Mouse (Mus musculus) lung, postnatal 25 days (tissue): ENCODE results near the gene Prkag3.

ENCODE experiments used
- DNase-seq: peaks from one replicate; pipeline ENCODE4 v3.0.0; 2022; ENCODE audit warnings: low spot score

The Prkag3 gene

DNA sequence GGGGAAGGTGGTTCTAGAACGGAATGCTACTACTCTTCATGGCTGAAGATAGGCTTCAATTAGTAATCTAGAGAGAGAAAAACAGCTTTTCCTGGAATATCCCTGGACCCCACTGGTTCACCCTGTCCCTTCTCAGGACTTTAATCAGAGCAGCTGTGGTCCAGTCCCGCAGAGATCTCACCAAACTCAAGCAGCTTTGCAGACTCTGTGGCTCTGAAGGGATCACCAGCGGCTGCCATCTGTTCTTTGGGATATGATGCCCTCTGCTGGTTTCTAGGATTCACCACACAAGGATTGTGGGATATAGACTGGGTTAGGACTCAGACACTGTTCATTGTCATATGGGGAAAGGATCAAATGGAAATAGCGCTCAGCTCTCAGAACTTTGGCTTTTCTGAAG is 10.8 kb upstream of the Prkag3 start:
- DNase-seq = peak; percentile 61

DNA sequence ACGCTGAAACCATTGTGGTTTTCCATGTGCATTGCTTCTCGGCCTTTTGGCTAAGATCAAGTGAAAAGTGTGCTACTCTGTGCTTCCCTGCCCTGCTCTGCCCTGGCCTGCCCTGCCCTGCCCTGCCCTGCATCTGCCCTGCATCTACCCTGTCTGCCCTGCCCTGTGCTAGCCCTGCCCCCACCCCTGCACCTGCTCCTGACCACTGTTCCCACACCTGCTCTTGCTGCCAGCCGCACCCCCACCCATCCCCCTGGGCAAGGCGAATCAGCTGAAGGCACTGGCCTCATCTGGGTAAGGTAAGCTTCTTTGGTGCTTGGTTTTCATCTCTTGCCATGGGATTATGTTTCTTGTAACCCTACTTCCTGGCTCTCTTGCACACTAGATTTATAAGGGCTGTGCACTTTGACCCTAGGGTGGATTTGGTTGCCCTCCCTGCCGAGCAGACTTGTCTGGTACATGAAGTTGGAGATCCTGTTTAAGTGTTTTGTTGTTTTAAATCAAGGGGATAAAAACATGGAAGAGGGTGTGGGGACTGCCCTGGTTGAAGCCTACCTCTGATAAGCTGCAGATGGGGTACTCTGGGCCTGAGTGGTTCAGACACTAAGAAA is 5.3 kb upstream of the Prkag3 start:
- DNase-seq = no peak

DNA sequence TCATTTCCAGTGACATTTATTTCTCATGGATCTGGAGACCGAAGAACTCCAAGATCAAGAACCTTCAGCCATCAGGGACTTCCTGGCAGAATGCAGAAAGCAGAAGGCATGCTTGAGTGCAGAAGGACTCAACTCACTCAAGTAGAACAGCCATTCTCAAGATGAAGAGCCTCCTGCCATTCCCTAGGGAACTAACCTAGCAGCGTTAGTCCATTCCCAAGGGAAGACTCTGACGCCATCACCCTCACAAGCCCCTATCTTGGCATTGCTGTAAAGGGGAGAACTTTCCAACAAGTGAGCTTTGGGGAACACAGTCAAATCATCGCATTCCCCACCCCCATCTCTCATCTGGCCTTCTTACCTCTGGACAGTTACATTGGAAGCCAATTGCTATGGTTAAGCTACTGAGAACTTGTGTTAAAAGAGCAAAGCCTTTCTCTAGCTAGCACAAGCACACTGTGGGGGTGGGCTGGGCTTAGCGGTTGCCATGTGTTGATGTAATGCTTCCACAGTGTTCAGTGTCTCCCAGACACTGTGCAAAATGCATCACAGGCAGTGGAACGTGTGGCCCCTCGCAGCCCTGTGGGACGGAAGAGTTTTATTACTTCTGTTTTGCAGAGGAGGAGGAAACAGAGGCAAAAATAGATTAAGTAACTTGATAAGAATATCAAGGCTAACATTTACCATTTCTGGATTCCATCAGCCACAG is 4.4 kb upstream of the Prkag3 start:
- DNase-seq = no peak

DNA sequence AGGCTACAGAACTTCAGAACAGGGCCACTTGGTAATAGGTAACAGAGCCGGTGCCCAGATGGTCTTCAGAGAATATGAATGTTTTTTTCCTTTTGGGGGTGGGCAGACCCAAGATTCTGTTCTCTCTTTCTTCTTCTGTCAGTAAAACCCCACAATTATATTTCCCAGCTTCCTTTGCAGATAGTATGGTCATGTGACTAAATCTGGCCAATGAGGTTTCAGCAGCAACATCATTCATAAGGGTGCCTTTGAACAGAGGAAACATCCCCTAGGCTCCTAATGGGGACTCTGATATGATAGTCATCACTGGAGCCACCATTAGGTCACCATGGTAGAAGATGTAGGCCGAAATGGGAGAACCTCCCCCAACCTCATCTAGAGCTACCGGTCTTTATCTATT is 3.8 kb upstream of the Prkag3 start:
- no peak for DNase-seq

DNA sequence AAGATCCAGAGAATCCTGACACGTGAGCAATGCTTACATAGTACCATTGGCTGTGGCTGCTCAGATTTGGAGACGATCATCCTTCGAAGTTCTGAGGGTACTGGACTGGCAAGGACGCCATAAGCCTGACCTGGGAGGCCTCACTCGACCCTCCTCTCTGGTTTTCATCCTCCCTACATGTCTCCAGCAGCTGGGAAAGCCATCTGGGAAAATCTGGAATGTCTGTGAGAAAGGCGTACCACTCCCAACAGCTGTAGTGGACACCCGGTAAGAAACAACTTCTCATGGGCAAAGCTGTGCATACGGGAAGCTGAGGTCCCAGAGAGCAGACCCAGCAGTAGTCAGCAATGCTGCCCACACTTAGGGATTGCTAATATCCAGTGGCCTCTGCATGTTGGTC is 3.1 kb upstream of the Prkag3 start:
- no peak for DNase-seq

DNA sequence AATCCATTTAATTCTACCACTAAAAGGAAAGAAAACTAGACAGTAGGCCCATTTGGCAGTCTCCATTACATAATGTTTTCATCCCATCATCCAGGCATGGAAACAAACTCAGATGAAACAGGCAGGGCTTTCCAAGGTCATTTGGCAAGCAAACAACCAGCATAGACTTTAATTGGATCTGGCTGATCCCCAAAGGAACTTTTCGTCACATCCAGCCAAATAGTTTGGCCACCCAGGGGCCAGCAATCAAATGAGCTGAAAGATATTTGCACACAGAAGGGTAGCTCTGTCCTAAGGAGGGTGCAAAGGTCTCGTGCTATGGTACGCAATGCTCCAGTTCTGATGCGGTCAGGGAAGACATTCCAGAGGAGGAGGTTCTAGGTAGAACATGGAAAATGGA is 1.7 kb upstream of the Prkag3 start:
- DNase-seq = no peak

DNA sequence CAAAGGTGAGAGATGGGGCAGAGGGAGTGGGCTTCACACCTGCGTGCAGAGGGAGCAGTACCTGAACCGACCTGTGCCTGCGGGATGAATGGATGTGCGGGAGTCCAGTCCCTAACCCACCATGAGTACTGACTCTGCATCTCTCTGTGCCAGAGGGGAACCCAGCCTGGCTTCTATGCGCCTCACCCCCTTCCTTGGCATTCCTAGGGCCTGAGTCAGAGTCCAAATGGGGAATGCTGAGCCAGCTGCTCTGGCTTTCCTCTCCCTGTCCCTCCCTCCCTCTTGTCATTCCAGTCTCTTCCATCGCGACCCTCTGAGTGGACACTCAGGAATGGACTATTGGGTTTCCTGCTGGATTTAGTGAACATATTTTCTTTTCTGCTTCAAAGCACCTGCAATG is 280 bp upstream of the Prkag3 start:
- DNase-seq = peak; percentile 75

DNA sequence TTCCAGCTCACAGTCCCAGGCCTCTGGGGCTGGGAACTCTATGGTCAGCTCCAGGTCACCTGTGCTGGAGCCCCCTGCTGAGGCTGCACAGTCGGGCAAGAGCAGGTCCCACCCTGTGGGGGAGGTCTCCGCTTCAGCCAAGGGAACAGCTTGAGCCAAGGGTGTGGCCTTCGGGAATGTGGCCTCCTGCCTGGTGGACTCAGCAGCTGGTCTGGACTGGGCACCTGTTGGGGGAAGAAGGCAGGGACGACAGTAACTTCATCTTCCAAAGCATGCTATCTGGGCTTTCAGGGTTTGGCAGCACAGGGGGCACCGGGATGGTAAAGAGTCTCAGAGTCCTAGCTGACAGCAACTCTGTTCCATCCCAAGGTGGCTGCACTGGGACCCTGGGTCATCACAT is 1.7 kb downstream of the Prkag3 start:
- no peak for DNase-seq

DNA sequence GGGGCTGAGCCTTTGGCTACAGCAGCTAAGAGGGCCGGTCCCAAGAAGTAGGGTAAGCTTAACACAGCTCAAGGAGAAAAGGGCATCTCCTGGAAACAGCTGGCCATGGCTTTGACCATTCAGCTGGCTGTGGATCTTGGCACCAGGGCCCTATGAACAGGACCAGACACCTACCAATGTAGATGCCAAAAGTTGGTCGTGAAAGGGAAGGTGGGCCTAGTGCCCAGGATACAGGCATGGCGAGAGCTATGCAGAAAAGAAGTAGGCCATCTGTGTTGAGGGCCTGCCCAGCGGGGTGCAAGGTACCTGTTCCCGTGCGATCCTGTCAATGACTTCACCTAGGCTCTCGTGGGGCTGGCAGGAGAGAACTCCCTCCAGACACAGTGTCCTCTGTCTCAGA is 8.2 kb downstream of the Prkag3 start:
- DNase-seq = no peak

DNA sequence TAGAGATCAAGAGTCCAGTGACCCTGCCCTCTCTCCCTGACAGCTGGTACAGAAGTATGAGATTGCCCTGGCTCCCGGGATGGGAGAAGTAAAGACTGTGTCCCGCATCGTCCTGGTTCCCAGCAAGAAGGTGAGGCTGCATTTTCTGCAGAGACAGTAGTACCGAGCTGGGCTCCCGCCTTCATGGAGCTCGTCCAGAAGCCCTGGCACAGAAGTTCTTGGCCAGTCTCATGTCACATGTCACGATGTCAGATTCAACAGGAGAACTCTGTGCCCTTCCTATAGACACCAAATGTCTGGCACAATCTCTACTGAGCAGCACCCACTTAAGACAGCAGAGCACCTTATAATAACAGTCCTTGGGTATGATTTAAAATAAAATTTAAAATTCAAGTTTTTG is 11.5 kb downstream of the Prkag3 start:
- DNase-seq = no peak

DNA sequence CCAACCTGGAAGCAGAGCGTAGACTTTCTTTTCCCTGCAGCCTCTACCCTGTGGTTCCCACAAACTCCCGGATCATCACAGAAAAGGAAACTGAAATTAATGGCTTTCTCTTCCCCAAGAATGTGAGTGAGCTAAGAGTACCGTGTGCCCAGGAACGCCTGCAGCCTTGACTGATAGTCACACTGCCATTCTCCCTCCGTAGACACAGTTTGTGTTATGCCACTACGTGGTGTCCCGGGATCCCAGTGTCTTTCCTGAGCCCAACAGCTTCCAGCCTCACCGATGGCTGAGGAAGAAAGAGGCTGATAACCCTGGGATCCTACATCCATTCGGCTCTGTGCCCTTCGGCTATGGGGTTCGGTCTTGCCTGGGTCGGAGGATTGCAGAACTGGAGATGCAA is 12.0 kb downstream of the Prkag3 start:
- DNase-seq = no peak

DNA sequence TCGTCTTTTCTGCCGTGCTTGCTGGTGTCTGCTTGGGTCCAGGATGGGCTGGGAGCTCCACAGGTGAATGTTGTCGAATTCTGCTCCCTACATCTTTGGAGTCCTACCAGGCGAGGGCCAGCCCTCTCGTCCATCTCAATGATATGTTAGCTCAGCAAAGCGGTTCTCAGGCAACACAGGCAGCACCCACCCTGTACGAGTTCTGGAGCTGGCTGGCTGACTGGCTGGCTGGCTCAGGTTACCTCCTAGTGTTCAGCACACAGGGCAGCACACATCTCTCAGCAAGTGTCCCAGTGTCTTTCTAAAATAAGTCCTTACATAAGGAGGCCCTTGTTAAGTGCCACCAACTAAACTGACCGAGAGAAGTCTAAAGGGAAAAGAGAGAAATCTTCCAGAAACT is 20.6 kb downstream of the Prkag3 start:
- DNase-seq = no peak

DNA sequence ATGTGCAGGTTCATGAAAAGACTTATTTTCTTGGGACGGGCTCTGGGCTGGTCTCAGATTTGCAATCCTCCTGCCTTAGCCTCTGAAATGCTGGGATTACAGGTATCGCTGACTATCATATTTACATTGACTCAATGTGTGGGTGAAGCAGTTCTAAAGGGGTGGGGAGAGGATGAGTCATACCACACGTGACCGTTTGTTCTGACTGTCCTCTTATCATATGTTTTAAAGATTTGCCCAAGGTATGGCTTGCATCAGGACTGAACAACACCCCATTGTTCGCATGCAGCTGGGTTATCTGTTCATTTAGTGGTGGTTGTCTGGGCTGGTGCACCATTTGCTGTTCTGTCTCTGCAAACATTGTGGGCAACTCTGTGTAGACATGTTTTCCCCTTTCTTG is 22.3 kb downstream of the Prkag3 start:
- DNase-seq = no peak

DNA sequence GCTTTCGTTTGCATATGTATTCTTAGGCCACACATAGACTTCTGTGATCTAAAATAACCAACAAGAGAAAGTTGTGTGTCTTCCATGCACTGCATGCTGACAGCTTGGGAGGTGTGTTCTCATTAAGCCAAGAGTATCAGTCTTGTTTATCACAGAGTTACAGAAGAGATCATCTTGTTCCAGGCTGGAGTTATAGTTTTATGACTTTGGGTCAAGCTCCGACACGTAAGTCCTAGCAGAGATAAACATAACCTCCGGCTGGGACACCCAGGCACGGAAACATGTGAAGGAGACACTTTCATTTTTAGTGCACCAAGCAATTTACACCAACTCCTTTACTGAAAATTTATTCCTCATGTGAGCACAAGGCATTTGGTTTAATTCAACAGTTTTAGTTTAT is 22.9 kb downstream of the Prkag3 start:
- DNase-seq = no peak

DNA sequence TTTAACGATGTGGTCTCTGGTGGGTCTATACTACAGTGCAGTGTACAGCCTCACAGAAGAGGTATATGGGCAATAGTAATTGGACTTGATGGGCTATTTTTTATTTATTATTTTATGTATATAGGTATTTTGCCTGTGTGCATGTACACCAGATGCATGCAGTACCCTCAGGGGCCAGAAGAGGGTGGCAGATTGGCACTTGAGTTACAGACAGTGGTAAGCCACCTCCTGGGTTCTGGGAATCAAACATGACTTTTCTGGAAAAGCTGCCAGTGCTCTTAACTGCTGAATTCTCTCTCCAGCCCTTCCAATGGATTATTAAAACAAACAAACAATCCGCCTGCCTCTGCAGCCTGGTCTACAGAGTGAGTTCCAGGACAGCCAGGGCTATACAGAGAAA is 25.3 kb downstream of the Prkag3 start:
- no peak for DNase-seq

DNA sequence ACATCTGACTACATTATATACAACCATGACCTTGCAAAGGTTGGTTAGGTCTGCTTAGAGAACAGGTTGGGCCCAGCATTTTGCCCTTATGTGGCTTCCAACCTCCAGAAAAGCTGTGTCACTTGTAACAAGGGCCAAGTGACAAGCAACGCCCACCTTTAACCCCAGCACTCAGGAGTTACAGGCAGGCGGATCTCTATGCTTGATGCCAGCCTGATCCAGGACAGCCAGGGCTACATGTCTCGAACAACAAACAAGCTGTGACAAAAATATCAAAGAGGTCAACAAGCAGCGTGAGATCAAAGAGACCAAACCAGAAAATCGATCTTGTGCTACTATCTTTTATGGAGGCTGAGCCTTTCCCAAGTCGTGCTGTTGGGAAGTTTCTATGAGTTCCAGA is 27.4 kb downstream of the Prkag3 start:
- DNase-seq = no peak

DNA sequence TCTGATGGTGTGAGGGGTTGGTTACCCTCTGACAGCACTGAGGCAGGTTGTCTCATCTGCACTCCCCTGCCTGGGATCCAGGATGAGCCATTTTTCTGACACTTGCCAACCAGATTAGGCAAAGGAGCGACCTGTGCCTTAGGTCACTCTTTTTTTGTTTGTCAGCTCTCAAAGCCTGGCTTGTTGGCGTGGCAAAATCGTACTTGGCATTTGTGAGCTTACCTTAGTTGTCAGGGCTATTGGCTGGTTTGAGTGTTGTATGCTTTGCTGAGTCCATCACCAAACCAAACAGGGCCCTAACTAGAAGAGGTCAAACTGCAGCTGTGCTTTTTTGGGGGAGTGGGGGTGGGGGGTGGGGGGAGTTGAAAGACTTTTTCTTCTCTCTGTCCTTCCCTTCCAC is 29.7 kb downstream of the Prkag3 start:
- no peak for DNase-seq

DNA sequence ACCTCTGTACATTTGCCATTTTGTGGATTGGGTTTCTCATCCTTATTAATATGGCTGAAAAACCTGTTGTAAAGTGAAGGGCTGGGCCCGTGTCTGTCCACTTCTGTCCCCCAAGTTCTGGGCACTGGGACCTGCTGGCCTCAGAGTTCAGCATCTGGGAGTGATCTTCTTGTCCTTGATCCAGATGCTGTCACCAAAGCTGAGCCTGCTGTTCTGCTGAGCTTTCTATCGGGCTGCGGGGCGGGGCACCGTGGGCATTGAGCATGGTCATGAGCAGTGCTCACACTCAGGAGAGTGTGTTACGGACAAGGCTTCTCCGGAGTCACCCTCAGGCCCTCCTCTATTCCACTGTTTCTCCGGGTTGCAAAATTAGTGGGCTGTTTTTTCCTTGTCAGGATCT is 30.9 kb downstream of the Prkag3 start:
- no peak for DNase-seq

DNA sequence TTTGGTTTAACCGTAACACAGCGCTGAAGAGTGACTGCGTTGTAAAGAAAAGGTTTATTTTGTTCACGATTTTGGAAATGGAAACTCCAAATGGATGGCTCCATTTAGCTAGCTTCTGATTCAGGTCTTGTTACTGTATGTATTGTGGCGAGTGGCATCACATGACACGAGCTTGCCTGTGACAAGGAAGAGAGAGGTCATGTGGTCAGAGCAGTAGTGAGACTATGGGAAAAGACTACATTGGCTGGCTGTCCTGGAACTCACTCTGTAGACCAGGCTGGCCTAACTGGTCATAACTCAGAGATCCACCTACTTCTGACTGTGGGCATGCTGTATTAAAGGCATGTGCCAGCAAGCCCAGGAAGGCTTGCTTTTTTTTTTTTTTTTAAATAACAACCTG is 33.1 kb downstream of the Prkag3 start:
- DNase-seq = no peak

DNA sequence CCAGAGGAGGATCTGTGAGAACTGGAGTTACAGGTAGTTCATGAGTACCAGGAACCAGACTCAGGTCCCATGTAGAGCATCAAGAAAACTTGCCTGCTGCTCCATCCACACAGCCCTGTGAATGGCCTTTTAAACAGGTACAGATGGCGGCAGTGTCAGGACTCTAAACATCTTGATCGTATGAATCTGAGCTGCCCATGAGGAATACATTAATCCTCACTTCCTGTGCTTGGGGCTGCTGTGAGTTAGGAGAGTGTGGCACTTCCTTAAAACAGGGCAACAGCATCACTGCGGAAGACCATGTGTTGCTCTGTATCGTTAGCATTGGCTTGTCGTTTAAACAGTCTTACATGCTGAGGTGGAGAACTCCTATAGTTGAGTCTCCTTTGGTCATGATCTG is 33.6 kb downstream of the Prkag3 start:
- DNase-seq = no peak

DNA sequence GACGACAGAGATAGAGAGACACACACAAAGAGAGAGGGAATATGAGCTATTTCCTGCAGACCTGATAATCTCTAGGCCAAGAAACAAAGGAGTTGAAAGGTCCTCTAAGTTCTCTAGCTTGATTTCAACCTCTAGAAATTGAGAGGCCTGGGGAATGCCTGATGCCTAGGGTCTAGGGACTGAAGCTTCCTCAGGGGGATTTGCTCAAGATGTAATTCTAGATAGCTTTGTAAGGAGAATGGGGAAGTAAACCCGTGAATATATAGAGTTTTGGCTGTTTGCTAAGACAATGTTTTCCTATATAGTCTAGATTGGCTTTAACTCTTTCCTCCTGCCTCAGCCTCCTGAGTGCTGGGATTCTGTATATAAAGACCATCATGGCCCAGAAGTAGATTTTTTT is 34.1 kb downstream of the Prkag3 start:
- DNase-seq = no peak

DNA sequence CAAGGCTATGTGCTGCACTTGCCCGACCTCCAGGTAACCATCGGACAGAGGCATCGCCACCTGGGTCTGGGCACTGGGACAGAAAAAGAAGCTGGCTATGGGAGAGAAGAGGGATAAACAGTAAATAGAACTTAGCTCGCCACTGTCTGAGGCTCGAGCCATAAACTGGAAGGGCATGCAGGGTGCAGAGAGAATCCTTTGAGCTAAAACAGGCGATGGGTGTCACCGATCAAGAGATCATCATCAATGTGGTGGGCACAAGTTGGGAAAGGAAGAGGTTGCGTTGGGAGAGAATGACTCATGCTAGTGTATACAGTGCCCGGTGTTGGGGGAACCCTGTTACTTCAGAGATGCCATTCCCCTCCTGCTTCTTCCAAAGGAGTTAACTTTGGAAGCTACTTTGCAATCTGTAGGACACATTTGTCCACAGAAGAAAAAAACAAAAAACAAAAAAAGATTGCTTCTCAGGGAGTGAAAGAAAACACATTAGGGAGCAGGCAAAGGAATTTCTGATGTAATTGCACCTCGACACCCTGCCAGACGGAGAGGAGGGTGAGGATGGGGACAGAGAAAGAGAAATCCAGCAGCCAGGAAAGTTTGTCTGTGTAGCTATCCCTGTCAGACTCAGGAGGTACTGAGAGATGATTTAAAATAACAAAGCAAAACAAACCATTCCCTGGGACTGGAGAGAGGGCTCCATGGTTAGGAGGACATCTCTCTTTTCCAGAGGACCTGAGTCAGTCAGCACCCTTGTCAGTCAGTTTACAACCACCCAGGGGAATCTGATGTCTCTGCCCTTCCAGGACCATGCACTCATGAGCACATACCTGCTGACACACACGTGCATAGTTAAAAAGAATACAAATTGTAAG is 34.9 kb downstream of the Prkag3 start:
- no peak for DNase-seq

DNA sequence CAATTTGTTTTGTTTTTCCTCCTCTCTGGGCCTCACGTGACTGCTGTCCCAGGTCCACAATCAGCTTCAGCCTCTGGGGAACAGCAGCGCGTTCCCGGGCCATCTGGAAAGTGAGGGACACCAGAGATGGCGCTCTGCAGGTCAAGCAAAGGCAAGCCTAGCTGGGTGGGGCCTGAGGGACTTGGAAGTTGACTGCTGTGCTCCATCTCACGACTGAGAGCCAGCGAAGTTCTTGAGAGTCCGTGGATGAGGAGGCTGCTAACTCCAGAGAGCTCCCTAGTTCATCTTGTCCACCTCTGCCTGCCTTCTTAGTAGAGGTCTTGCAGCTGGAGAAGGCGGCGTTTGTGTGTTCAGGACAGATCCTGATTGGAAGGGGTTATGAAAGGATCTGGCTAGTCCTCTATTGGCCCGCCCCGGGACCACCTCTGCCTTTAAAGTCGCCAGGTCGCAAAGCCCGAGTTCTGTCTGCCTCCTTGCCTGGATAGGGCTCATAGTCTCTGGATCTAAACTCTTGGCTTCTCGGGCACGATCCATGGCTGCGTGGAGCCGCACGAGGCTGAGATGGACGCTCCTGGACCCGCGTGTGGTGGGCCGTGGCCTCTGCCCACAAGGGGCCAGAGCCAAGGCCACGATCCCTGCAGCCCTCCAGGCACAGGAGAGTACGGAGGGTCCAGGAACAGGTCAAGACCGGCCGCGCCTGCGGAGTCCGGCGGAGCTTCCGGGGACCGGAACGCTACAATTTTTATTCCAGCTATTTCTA is 35.7 kb downstream of the Prkag3 start, which contains the start of gene Cyp27a1:
Cyp27a1 (plus strand) TSS at position 476 of the 760 bp plus-strand sequence.
- DNase-seq = peak; percentile 60
